Mouse (Mus musculus) heart, adult 2 months (tissue): ENCODE results near the gene Rhov. TPM values are rescaled to one million over a fixed set of nuclear protein-coding genes. Genes with fewer than 3 reads are reported as not detected.

ENCODE experiments used
- DNase-seq, 2 experiments: peaks; one replicate each; pipeline ENCODE4 v3.0.0; 2021
- H3K27ac ChIP-seq: fragments of 200-600 bp; 2 replicates; pipeline ENCODE4 v1.8.1; 2022
- H3K27me3 ChIP-seq: fragments of 200-500 bp; 2 replicates; pipeline ENCODE4 v1.6.1; 2012; ENCODE audit warnings: mild to moderate bottlenecking, low read length, inconsistent platforms, mixed read lengths; ENCODE audit not compliant: control insufficient read depth, insufficient read depth
- H3K36me3 ChIP-seq: fragments of 200-500 bp; 2 replicates; pipeline ENCODE4 v1.6.1; 2012; ENCODE audit warnings: low read length, inconsistent platforms; ENCODE audit not compliant: control insufficient read depth, insufficient read depth
- H3K4me1 ChIP-seq: fragments of 200-500 bp; 2 replicates; pipeline ENCODE4 v1.6.1; 2011; ENCODE audit warnings: low read length; ENCODE audit not compliant: control insufficient read depth, insufficient read depth
- H3K4me3 ChIP-seq: fragments of 200-600 bp; 2 replicates; pipeline ENCODE4 v1.8.1; 2022
- H3K79me2 ChIP-seq: fragments of 200-500 bp; replicated peaks from 2 replicates; pipeline ENCODE4 v1.6.1; 2012; ENCODE audit warnings: mild to moderate bottlenecking, inconsistent platforms, low read length, moderate library complexity, mixed read lengths; ENCODE audit not compliant: control insufficient read depth, insufficient read depth
- H3K9ac ChIP-seq: fragments of 200-500 bp; 2 replicates; pipeline ENCODE4 v1.6.1; 2012; ENCODE audit warnings: low read depth, mild to moderate bottlenecking, control low read depth, inconsistent platforms, low read length, mixed read lengths
- CTCF ChIP-seq: fragments of 200-600 bp; IDR thresholded peaks from 2 replicates; pipeline ENCODE4 v1.8.1; 2022; ENCODE audit warnings: antibody characterized with exemption, mild to moderate bottlenecking, moderate library complexity
- EP300 ChIP-seq: fragments of 200-500 bp; IDR thresholded peaks from 2 replicates; pipeline ENCODE4 v1.6.1; 2011; ENCODE audit warnings: low read depth, low read length, control low read depth; ENCODE audit not compliant: insufficient read depth
- POLR2A ChIP-seq: fragments of 200-500 bp; IDR thresholded peaks from 2 replicates; pipeline ENCODE4 v1.6.1; 2011; ENCODE audit warnings: mild to moderate bottlenecking, low read depth, low read length, control low read depth; ENCODE audit not compliant: insufficient read depth
- WGBS: fragments of 180-500 bp; shearing (Covaris S2); methylation state at CpG from one replicate; pipeline ENCODE4 v1.1.7; 2018; 5-methylcytosine and 5-hydroxymethylcytosine counted together
- intact Hi-C: fragments of 180-260 bp; cut with DNase I; formaldehyde crosslinking; loops from one replicate; pipeline ENCODE4 v1.15.1; 2025
- polyA plus RNA-seq: library from polyadenylated mRNA; depleted of rRNA; stranded (reverse); fragments of >200 nt; gene quantifications from 2 replicates; pipeline ENCODE4 v1.2.3, GENCODE M21; 2012
- total RNA-seq, 2 experiments: library from RNA; stranded (reverse); gene quantifications; 2 replicates each; pipeline ENCODE4 v1.2.3; 2021

The Rhov gene
- total and polyA plus RNA-seq, 3 experiments = 0.12 TPM; not detected in 2

DNA sequence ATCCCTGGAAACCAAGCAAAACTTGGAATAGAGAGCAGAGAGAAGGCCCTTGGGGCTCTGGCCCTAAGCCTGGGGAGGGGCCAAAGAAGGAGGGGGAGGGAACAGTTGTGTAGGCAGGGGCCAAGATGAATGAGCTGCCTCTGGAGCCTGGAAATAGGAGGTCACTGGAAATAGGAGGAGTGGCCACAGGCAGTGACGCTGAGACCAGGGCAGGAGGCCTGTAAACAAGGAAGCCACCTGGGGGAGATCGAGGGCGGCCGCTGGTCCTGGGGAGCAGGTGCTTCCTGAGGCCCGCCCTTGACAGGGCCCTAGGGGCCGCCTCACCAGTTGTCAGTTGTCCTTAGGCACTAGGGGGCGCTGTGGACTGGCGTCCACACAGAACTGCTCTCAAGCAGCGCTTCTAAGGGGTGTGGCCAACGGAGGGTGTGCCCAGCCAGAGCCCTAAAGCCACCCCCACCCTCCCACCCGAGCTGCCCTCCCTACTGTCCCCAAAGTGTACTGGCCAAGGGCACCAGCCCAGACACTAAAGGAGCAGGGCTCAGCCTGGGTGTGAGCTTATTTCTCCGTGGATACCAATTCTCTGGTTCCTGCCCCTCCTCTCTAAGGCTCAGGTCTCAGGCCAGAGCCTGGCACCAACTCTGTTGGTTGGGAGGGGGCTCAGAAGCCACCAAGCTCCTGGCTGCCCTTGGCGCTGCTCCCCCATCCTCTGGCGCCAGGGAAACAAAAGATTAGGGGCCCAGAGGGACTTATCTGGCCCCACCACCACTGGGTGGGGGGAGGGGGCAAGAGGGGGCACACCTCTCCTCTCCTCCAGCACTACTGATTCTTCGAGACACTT lies 29.1 kb upstream of the Rhov start:
- WGBS = 4% methylated on average over 15 of the region's 15 CpGs
- H3K36me3 ChIP-seq = peaks cover 4% of the 10 kb centered on the region; the same call in 1 of the 2 replicates
- TF ChIP-seq CTCF (peak; percentile 99), EP300 (peak; percentile 96), POLR2A (peak; percentile 52)
- peak overlapping the region; percentile 29; the same call in 1 of the 2 replicates for H3K4me3 ChIP-seq
- H3K27ac ChIP-seq = peak overlapping the region; percentile 95
- H3K79me2 ChIP-seq = no peaks in the 10 kb centered on the region; the same call in 1 of the 2 replicates
- peak overlapping the region; percentile 52 for H3K9ac ChIP-seq
- peaks cover 21% of the 10 kb centered on the region for H3K4me1 ChIP-seq
- no peaks in the 10 kb centered on the region for H3K27me3 ChIP-seq
- DNase-seq = peak; percentile 84 to 91
- intact Hi-C loops = loop anchor here (1.0 kb wide), 2 partner anchors 27 to 38 kb away; no protein-coding TSS in a partner anchor

DNA sequence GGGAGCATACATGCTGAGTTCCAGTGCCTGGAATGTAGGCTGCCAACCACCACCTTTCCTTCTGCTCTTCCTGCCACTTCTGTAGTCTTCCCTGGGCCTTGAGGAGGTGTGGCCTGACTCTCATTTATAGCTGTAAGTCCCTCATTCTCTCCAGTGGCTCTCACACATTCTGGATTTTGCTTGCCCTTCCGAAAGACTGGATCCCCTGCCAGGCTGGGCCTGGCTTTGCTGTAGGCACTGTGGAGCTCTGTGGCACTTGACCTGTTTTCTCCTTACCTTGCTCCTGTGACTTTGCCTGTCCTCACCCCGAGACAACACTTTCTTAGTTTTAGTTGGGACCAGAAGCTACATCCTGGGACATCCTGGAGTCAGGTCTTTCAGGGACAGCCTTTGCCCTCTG lies 27.8 kb upstream of the Rhov start:
- H3K36me3 ChIP-seq = peaks cover 4% of the 10 kb centered on the region
- WGBS = 65% methylated on average over 2 of the region's 2 CpGs

DNA sequence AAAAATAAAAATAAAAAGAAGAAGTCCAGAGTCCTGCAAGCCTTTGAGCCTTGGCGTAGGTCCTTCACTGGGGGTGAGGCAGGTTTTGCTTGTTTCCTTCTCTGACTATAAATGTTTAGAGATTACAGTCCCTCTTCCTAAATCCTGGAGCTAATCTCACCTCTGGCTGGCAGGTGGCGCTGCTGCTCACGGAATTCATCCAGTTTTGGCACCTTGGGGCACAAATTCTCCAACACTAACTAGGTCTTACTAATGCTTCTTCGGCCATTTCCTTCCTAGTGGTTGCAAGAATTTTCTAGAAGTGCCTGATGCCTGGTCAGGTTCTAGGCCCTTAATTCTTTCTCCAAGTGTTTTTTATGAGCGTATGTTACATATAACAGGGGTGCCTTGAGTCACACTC lies 27.3 kb upstream of the Rhov start:
- intact Hi-C loops = loop anchor here (1.0 kb wide), 2 partner anchors 116 to 139 kb away; no protein-coding TSS in a partner anchor
- Histone ChIP-seq H3K27ac (peak overlapping the region; percentile 95), H3K4me3 (no peak overlapping the region), H3K27me3 (no peaks in the 10 kb centered on the region), H3K79me2 (peaks cover 3% of the 10 kb centered on the region), H3K36me3 (peaks cover 4% of the 10 kb centered on the region), H3K4me1 (peaks cover 17% of the 10 kb centered on the region), H3K9ac (0 out of 2 replicates have a peak overlapping the region, but pooled peaks have one; percentile 28)
- peak; percentile 87 for TF ChIP-seq CTCF
- TF ChIP-seq POLR2A = 0 out of 2 replicates have a peak, but pooled peaks have one; percentile 26
- peak; percentile 91 for TF ChIP-seq EP300
- DNase-seq = peak; percentile 67 to 78
- WGBS = 29% methylated on average over 5 of the region's 5 CpGs

More for the DNA sequence above, 27.8 kb upstream of the Rhov start:
- TF ChIP-seq EP300 (no peak), CTCF (no peak), POLR2A (no peak)
- Histone ChIP-seq H3K4me3 (no peak overlapping the region), H3K27ac (peak overlapping the region; percentile 95), H3K4me1 (peaks cover 17% of the 10 kb centered on the region), H3K9ac (peak overlapping the region; percentile 28), H3K27me3 (no peaks in the 10 kb centered on the region), H3K79me2 (peaks cover 3% of the 10 kb centered on the region)
- DNase-seq = no peak
- intact Hi-C loops = loop anchor here (1.0 kb wide), 2 partner anchors 115 to 138 kb away; no protein-coding TSS in a partner anchor

DNA sequence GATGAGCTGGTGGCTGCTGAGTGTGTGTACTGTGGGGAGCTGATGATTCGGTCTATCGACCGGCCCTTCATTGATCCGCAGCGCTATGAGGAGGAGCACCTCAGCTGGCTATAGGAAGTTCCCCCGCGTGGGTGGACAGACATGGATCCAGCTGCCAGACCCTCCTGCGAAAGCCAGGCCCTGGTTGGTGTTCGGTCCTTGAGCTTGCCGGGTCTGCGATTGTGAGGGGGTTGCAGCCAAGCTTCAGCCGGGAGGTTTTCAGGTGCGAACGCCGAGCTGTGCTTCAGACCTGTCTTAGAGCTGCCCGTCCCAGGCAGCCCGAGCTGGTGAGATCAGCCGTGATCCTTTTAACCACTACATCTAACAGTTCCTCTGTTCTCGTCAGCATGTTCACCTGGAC lies 26.4 kb upstream of the Rhov start:
- DNase-seq = no peak
- no peak overlapping the region for H3K9ac ChIP-seq
- peaks cover 17% of the 10 kb centered on the region for H3K4me1 ChIP-seq
- 92% methylated on average over 19 of the region's 19 CpGs for WGBS
- intact Hi-C loops = no loop called here
- H3K79me2 ChIP-seq = peaks cover 3% of the 10 kb centered on the region
- H3K36me3 ChIP-seq = peaks cover 4% of the 10 kb centered on the region
- no peak overlapping the region for H3K27ac ChIP-seq
- TF ChIP-seq CTCF (no peak), EP300 (no peak), POLR2A (no peak)
- no peak overlapping the region for H3K4me3 ChIP-seq
- H3K27me3 ChIP-seq = no peaks in the 10 kb centered on the region

DNA sequence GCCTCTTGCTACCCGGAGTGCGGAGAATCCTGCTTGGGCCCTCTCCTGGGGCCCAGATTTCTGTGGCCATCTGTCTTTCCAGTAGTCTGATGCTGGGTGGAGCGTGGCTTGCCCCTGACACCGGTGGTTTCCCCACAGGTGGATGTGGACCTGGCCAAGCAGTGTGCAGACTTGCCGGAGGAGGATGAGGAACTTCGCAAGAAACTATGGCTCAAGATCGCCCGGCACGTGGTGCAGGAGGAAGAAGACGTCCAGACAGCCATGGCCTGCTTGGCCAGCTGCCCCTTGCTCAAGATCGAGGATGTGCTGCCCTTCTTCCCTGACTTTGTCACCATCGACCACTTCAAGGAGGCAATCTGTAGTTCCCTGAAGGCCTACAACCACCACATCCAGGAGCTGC lies 25.7 kb upstream of the Rhov start:
- intact Hi-C loops = no loop called here
- WGBS = 86% methylated on average over 12 of the region's 12 CpGs

DNA sequence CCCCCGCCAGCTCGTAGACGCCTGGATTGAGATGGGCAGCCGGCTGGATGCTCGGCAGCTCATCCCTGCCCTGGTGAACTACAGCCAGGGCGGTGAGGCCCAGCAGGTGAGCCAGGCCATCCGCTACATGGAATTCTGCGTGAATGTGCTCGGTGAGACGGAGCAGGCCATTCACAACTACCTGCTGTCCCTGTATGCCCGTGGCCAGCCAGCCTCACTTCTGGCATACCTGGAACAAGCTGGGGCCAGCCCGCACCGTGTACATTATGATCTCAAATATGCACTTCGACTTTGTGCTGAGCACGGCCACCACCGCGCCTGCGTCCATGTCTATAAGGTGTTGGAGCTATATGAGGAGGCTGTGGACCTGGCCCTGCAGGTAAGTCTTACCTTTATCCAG lies 23.3 kb upstream of the Rhov start:
- no peak for TF ChIP-seq EP300
- TF ChIP-seq POLR2A = no peak
- TF ChIP-seq CTCF = no peak
- intact Hi-C loops = no loop called here
- H3K36me3 ChIP-seq = peaks cover 4% of the 10 kb centered on the region
- H3K27me3 ChIP-seq = no peaks in the 10 kb centered on the region
- H3K27ac ChIP-seq = no peak overlapping the region
- no peak overlapping the region for H3K9ac ChIP-seq
- peaks cover 3% of the 10 kb centered on the region for H3K79me2 ChIP-seq
- no peak overlapping the region for H3K4me3 ChIP-seq
- DNase-seq = no peak
- WGBS = 92% methylated on average over 18 of the region's 18 CpGs
- peaks cover 9% of the 10 kb centered on the region for H3K4me1 ChIP-seq

More for the DNA sequence above, 25.7 kb upstream of the Rhov start:
- TF ChIP-seq POLR2A (no peak), EP300 (no peak), CTCF (no peak)
- Histone ChIP-seq H3K4me1 (peaks cover 16% of the 10 kb centered on the region), H3K27ac (no peak overlapping the region), H3K9ac (no peak overlapping the region), H3K27me3 (no peaks in the 10 kb centered on the region), H3K79me2 (peaks cover 3% of the 10 kb centered on the region), H3K36me3 (peaks cover 4% of the 10 kb centered on the region), H3K4me3 (no peak overlapping the region)
- no peak for DNase-seq
